Mouse (Mus musculus) B cell, adult 62 days (primary cell): Measurements from ENCODE around the gene A930009A15Rik. TPM values are rescaled to one million over a fixed set of nuclear protein-coding genes. Genes with fewer than 3 reads are reported as not detected.

Experiments
- total RNA-seq: library from RNA; stranded (reverse); gene quantifications from 4 replicates; pipeline ENCODE4 v1.2.4, GENCODE M21; 2023

Gene A930009A15Rik
- total RNA-seq: not detected in 4 replicates

DNA sequence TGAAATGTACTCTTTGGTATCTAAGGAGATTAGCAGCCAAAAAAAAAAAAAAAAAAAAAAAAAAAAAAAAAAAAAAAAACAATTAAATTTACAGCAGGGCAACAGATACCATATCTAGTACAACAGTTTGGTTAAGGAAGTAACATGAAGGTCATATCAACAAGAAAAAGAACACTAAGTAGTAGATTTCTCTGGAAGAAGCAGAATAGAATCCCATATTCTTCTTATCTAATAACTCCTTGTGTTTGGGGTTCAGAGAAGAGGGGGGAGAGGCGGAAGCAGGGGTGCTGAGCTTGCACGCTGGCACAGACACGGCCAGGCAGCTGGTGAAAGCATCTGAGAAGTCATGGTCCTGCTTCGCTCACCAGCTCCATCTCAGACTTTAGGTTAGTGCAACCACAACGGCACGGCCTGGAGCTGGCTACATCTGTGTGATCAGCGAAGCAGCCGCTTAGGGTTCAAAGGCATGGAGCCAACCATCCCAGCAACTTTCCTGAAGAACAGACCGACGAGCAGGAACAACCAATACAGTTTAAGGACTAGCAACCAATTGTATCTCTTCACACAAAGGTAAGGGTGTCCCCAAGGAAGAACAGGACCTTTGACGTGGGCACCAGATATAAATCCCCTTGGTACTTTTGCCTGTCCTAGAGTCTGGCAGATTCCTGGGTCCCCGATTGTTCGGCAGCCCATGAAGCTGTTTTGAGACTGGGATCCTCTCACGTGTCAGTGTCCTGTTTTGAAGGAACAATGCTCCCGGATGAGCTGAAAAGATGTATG is at the start of gene A930009A15Rik:
Gene A930009A15Rik, plus strand, starts transcription at position 275 of the 780 bp plus-strand sequence.

GRCm38 (mm10) chr10:115587301-115587969 is 17.6 kb downstream of the A930009A15Rik start, which contains the start of gene Lgr5:
Gene Lgr5 (minus strand): TSS chr10:115587780.

Other genes starting within 250 kb of the A930009A15Rik start
- gene Tmem19, start 207.5 kb upstream of the A930009A15Rik start, total RNA-seq: 24.5 to 29.4 TPM (median 28.0 TPM) in 4 replicates
- gene Thap2, start 185.5 kb upstream of the A930009A15Rik start, total RNA-seq: 7.2 to 9.4 TPM (median 7.4 TPM) in 4 replicates
- 69.1 to 77.5 TPM (median 73.7 TPM) in 4 replicates for gene Zfc3h1, start 185.0 kb upstream of the A930009A15Rik start, total RNA-seq
- gene Lgr5, start 17.8 kb downstream of the A930009A15Rik start, total RNA-seq: 0.63 to 1.8 TPM (median 0.75 TPM) in 4 replicates
- gene Tspan8, start 246.8 kb downstream of the A930009A15Rik start, total RNA-seq: 5.2 to 7.1 TPM (median 6.5 TPM) in 4 replicates